Mouse (Mus musculus): ENCODE measurements at regions not wholly inside any gene's neighbourhood (a gene's known extent, or its start where the extent isn't known, plus 50 kb on each side); places are given as distances from the start of the nearest gene placed in this dataset.

GRCm38 (mm10) chr12:32434506-32435002 lies 56.0 kb downstream of the Ccdc71l start:
- TF ChIP-seq CTCF (IDR thresholded peaks at IDR 0.05), result no peak
- no peak for DNase-seq (ENCODE audit: low spot score)
- no peaks in the 10 kb centered on the region for H3K4me1 ChIP-seq (ENCODE audit: insufficient read depth, low read length)
- H3K27ac ChIP-seq (ENCODE audit: low read depth, low read length), result no peak overlapping the region
- H3K9me3 ChIP-seq (ENCODE audit: low read length), result no peaks in the 10 kb centered on the region
- H3K36me3 ChIP-seq (ENCODE audit: insufficient read depth, low read length), result no peaks in the 10 kb centered on the region
- no peak overlapping the region for H3K4me3 ChIP-seq (ENCODE audit: low read depth, low read length)
- H3K27me3 ChIP-seq (ENCODE audit: insufficient read depth, low read length), result no peaks in the 10 kb centered on the region
- H3K9ac ChIP-seq (replicated peaks; ENCODE audit: low read length, poor library complexity, severe bottlenecking), result no peak overlapping the region
- H3K4me2 ChIP-seq (ENCODE audit: low read depth, low read length, poor library complexity, severe bottlenecking), result no peak overlapping the region
- ATAC-seq (ENCODE audit: low FRiP score), result no peak

GRCm38 (mm10) chr12:32435126-32435525 lies 56.6 kb downstream of the Ccdc71l start:
- Histone ChIP-seq H3K4me2 (ENCODE audit: low read depth, low read length, poor library complexity, severe bottlenecking) (no peak overlapping the region), H3K4me3 (ENCODE audit: low read depth, low read length) (no peak overlapping the region), H3K9ac (replicated peaks; ENCODE audit: low read length, poor library complexity, severe bottlenecking) (no peak overlapping the region), H3K27me3 (ENCODE audit: insufficient read depth, low read length) (no peaks in the 10 kb centered on the region), H3K9me3 (ENCODE audit: low read length) (no peaks in the 10 kb centered on the region), H3K36me3 (ENCODE audit: insufficient read depth, low read length) (no peaks in the 10 kb centered on the region), H3K27ac (ENCODE audit: low read depth, low read length) (no peak overlapping the region), H3K4me1 (ENCODE audit: insufficient read depth, low read length) (no peaks in the 10 kb centered on the region)
- WGBS, result 65% methylated on average over 1 of the region's 1 CpGs
- no peak for TF ChIP-seq CTCF (IDR thresholded peaks at IDR 0.05)
- DNase-seq (ENCODE audit: low spot score), result no peak
- no peak for ATAC-seq (ENCODE audit: low FRiP score)

- Histone ChIP-seq H3K4me1 (ENCODE audit: insufficient read depth, low read length) (no peaks in the 10 kb centered on the region), H3K9ac (replicated peaks; ENCODE audit: low read length, poor library complexity, severe bottlenecking) (no peak overlapping the region), H3K9me3 (ENCODE audit: low read length) (no peaks in the 10 kb centered on the region), H3K36me3 (ENCODE audit: insufficient read depth, low read length) (no peaks in the 10 kb centered on the region), H3K27ac (ENCODE audit: low read depth, low read length) (no peak overlapping the region), H3K4me3 (ENCODE audit: low read depth, low read length) (no peak overlapping the region), H3K4me2 (ENCODE audit: low read depth, low read length, poor library complexity, severe bottlenecking) (no peak overlapping the region), H3K27me3 (ENCODE audit: insufficient read depth, low read length) (no peaks in the 10 kb centered on the region)
- 57% methylated on average over 1 of the region's 1 CpGs for WGBS
- no peak for DNase-seq (ENCODE audit: low spot score)
- no peak for ATAC-seq (ENCODE audit: low FRiP score)
- TF ChIP-seq CTCF (IDR thresholded peaks at IDR 0.05), result no peak
Observed at GRCm38 (mm10) chr12:32438209-32438608, 59.7 kb downstream of the Ccdc71l start.

GRCm38 (mm10) chr12:32444770-32445169 lies 66.3 kb downstream of the Ccdc71l start:
- Histone ChIP-seq H3K4me3 (ENCODE audit: low read depth, low read length) (no peak overlapping the region), H3K4me2 (ENCODE audit: low read depth, low read length, poor library complexity, severe bottlenecking) (no peak overlapping the region), H3K27ac (ENCODE audit: low read depth, low read length) (no peak overlapping the region), H3K9ac (replicated peaks; ENCODE audit: low read length, poor library complexity, severe bottlenecking) (no peak overlapping the region), H3K36me3 (ENCODE audit: insufficient read depth, low read length) (no peaks in the 10 kb centered on the region), H3K4me1 (ENCODE audit: insufficient read depth, low read length) (no peaks in the 10 kb centered on the region), H3K9me3 (ENCODE audit: low read length) (no peaks in the 10 kb centered on the region), H3K27me3 (ENCODE audit: insufficient read depth, low read length) (no peaks in the 10 kb centered on the region)
- no peak for TF ChIP-seq CTCF (IDR thresholded peaks at IDR 0.05)
- ATAC-seq (ENCODE audit: low FRiP score), result no peak
- no peak for DNase-seq (ENCODE audit: low spot score)
- 84% methylated on average over 4 of the region's 4 CpGs for WGBS

GRCm38 (mm10) chr12:32445874-32446273 lies 67.4 kb downstream of the Ccdc71l start:
- no peak overlapping the region for H3K27ac ChIP-seq (ENCODE audit: low read depth, low read length)
- no peak overlapping the region for H3K9ac ChIP-seq (replicated peaks; ENCODE audit: low read length, poor library complexity, severe bottlenecking)
- H3K9me3 ChIP-seq (ENCODE audit: low read length), result no peaks in the 10 kb centered on the region
- DNase-seq (ENCODE audit: low spot score) (no peak), ATAC-seq (ENCODE audit: low FRiP score) (no peak)
- no peak overlapping the region for H3K4me3 ChIP-seq (ENCODE audit: low read depth, low read length)
- no peak overlapping the region for H3K4me2 ChIP-seq (ENCODE audit: low read depth, low read length, poor library complexity, severe bottlenecking)
- no peaks in the 10 kb centered on the region for H3K4me1 ChIP-seq (ENCODE audit: insufficient read depth, low read length)
- H3K36me3 ChIP-seq (ENCODE audit: insufficient read depth, low read length), result no peaks in the 10 kb centered on the region
- no peak for TF ChIP-seq CTCF (IDR thresholded peaks at IDR 0.05)
- H3K27me3 ChIP-seq (ENCODE audit: insufficient read depth, low read length), result no peaks in the 10 kb centered on the region

GRCm38 (mm10) chr12:32449373-32449772 lies 70.9 kb downstream of the Ccdc71l start:
- no peak overlapping the region for H3K27ac ChIP-seq (ENCODE audit: low read depth, low read length)
- H3K4me3 ChIP-seq (ENCODE audit: low read depth, low read length), result no peak overlapping the region
- no peaks in the 10 kb centered on the region for H3K36me3 ChIP-seq (ENCODE audit: insufficient read depth, low read length)
- no peaks in the 10 kb centered on the region for H3K27me3 ChIP-seq (ENCODE audit: insufficient read depth, low read length)
- H3K9ac ChIP-seq (replicated peaks; ENCODE audit: low read length, poor library complexity, severe bottlenecking), result no peak overlapping the region
- no peak overlapping the region for H3K4me2 ChIP-seq (ENCODE audit: low read depth, low read length, poor library complexity, severe bottlenecking)
- H3K4me1 ChIP-seq (ENCODE audit: insufficient read depth, low read length), result no peaks in the 10 kb centered on the region
- ATAC-seq (ENCODE audit: low FRiP score) (no peak), DNase-seq (ENCODE audit: low spot score) (no peak)
- H3K9me3 ChIP-seq (ENCODE audit: low read length), result no peaks in the 10 kb centered on the region
- no peak for TF ChIP-seq CTCF (IDR thresholded peaks at IDR 0.05)

Measured in midbrain, postnatal 0 days (tissue).